7 mouse cellular contexts compared by ENCODE assay signal in the genomic region with DNA sequence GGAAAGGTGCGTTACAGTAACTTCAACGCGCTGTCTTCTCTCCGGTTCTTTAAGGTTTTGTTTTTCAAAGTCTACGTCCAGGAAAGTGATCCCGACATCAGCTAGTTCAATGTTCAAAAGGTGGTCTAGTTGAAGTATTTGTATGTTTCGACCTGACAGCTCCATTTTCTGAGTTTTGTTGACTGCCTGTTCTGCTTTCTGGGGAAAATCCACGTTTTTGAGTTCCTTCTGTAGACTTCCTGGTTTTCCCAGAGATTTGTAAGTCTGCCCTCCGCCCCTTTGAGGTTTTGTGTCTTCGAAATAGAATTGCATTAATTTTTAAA. TPM values are rescaled to one million over a fixed set of nuclear protein-coding genes. Genes with fewer than 3 reads are reported as not detected.
DNase-seq lines count a peak whose midpoint lies in the region; ATAC-seq and TF ChIP-seq lines count a peak whose summit lies in the region.

No protein-coding gene starts in this region.

- H3K27ac ChIP-seq in lung, postnatal 0 days (ENCODE audit: low read length): peak overlapping the region; percentile 89
- peak overlapping the region; percentile 97; the same call in 1 of the 2 replicates for H3K27ac ChIP-seq in limb, embryonic 12.5 days
- peak overlapping the region; percentile 90; the same call in 1 of the 2 replicates for H3K27ac ChIP-seq in stomach, embryonic 14.5 days (ENCODE audit: low read length)

- no peak for TF ChIP-seq CTCF in lung, postnatal 0 days (IDR thresholded peaks at IDR 0.05)

- H3K9ac ChIP-seq in lung, postnatal 0 days (replicated peaks; ENCODE audit: low read depth): peak overlapping the region; percentile 80
- peak overlapping the region; percentile 92 for H3K9ac ChIP-seq in limb, embryonic 12.5 days (replicated peaks)
- H3K9ac ChIP-seq in stomach, embryonic 14.5 days (replicated peaks; ENCODE audit: low read depth, low read length): peak overlapping the region; percentile 91

- no peaks in the 10 kb centered on the region; the same call in 1 of the 2 replicates for H3K4me1 ChIP-seq in lung, postnatal 0 days (ENCODE audit: insufficient read depth, low read depth, low read length)
- H3K4me1 ChIP-seq in erythroblast, embryonic 14.5 days (ENCODE audit: control insufficient read depth): peaks cover 45% of the 10 kb centered on the region
- peaks cover 5% of the 10 kb centered on the region for H3K4me1 ChIP-seq in limb, embryonic 12.5 days (replicated peaks)
- peaks cover 6% of the 10 kb centered on the region; the same call in 1 of the 2 replicates for H3K4me1 ChIP-seq in stomach, embryonic 14.5 days (ENCODE audit: control insufficient read depth, insufficient read depth, low read length)

- no peak for DNase-seq in lung, postnatal 0 days (ENCODE audit: low spot score)
- DNase-seq in lung, postnatal 4 days: no peak
- DNase-seq in left cerebral cortex, adult 9 months (ENCODE audit: low spot score in 2 of 2): no peak
- DNase-seq in ovary, postnatal 36 days (ENCODE audit: low spot score): no peak

- no peak for ATAC-seq in lung, postnatal 0 days
- ATAC-seq in limb, embryonic 12.5 days (ENCODE audit: insufficient number of reproducible peaks, insufficient read depth, low FRiP score, low TSS enrichment, low read depth): no peak
- ATAC-seq in stomach, embryonic 14.5 days (ENCODE audit: insufficient number of reproducible peaks, insufficient read depth, low FRiP score, low read depth): no peak

- 4% methylated on average over 10 of the region's 10 CpGs for WGBS in lung, postnatal 0 days
- 16% methylated on average over 10 of the region's 10 CpGs for WGBS in limb, embryonic 12.5 days
- 11% methylated on average over 10 of the region's 10 CpGs for WGBS in stomach, embryonic 14.5 days

- no peaks in the 10 kb centered on the region for H3K36me3 ChIP-seq in lung, postnatal 0 days (ENCODE audit: insufficient read depth, low read length)
- H3K36me3 ChIP-seq in erythroblast, embryonic 14.5 days (ENCODE audit: control insufficient read depth): peaks cover 20% of the 10 kb centered on the region
- peaks cover 6% of the 10 kb centered on the region; the same call in 1 of the 2 replicates for H3K36me3 ChIP-seq in limb, embryonic 12.5 days
- H3K36me3 ChIP-seq in stomach, embryonic 14.5 days (ENCODE audit: control insufficient read depth, insufficient read depth, low read length): no peaks in the 10 kb centered on the region

- H3K27me3 ChIP-seq in lung, postnatal 0 days (replicated peaks; ENCODE audit: insufficient read depth, low read length): no peaks in the 10 kb centered on the region
- H3K27me3 ChIP-seq in erythroblast, embryonic 14.5 days (ENCODE audit: control insufficient read depth): no peaks in the 10 kb centered on the region
- no peaks in the 10 kb centered on the region for H3K27me3 ChIP-seq in limb, embryonic 12.5 days
- no peaks in the 10 kb centered on the region for H3K27me3 ChIP-seq in stomach, embryonic 14.5 days (ENCODE audit: control insufficient read depth, insufficient read depth, low read length)

- H3K9me3 ChIP-seq in lung, postnatal 0 days (ENCODE audit: low read length): no peaks in the 10 kb centered on the region
- H3K9me3 ChIP-seq in erythroblast, embryonic 14.5 days (ENCODE audit: control insufficient read depth, low read length): no peaks in the 10 kb centered on the region
- no peaks in the 10 kb centered on the region for H3K9me3 ChIP-seq in limb, embryonic 12.5 days
- no peaks in the 10 kb centered on the region for H3K9me3 ChIP-seq in stomach, embryonic 14.5 days (ENCODE audit: control insufficient read depth, low read depth, low read length)

- no peak for TF ChIP-seq EP300 in lung, postnatal 0 days (IDR thresholded peaks at IDR 0.05)

- peak overlapping the region; percentile 90 for H3K4me2 ChIP-seq in lung, postnatal 0 days (replicated peaks; ENCODE audit: low read depth, low read length)
- peak overlapping the region; percentile 83 for H3K4me2 ChIP-seq in limb, embryonic 12.5 days
- H3K4me2 ChIP-seq in stomach, embryonic 14.5 days (replicated peaks; ENCODE audit: low read depth, low read length): peak overlapping the region; percentile 59

- peak overlapping the region; percentile 89 for H3K4me3 ChIP-seq in lung, postnatal 0 days (ENCODE audit: low read depth, low read length)
- peak overlapping the region; percentile 68 for H3K4me3 ChIP-seq in erythroblast, embryonic 14.5 days (replicated peaks)
- peak overlapping the region; percentile 83 for H3K4me3 ChIP-seq in limb, embryonic 12.5 days (replicated peaks)
- H3K4me3 ChIP-seq in stomach, embryonic 14.5 days (ENCODE audit: low read depth, low read length): peak overlapping the region; percentile 86

RNA-seq across cellular contexts. Expression of gene Xpo4, which starts 0.4 kb away (rescaled TPM):
- 6.4 and 7.0 TPM in 2 replicates for polyA plus RNA-seq in lung, postnatal 0 days (2015; fragmentation: Nextera tagmentation; extraction: Ambion mirVana)
- 0.42 and 0.72 TPM in 2 replicates for polyA plus RNA-seq in erythroblast, embryonic 14.5 days (2012)
- polyA plus RNA-seq in limb, embryonic 12.5 days (2016; fragmentation: Nextera tagmentation; extraction: Ambion mirVana): 30.7 and 33.6 TPM in 2 replicates
- polyA plus RNA-seq in stomach, embryonic 14.5 days (2014; fragmentation: Nextera tagmentation; extraction: Ambion mirVana): 36.1 and 36.2 TPM in 2 replicates
